Mouse (Mus musculus) kidney, embryonic 15.5 days (tissue): ENCODE data around the gene Lyar. TPM values are rescaled to one million over a fixed set of nuclear protein-coding genes. Genes with fewer than 3 reads are reported as not detected.

Source experiments
- polyA plus RNA-seq: library from polyadenylated mRNA; unstranded; fragments of >200 nt; fragmentation: Nextera tagmentation; extraction: Ambion mirVana; gene quantifications from 2 replicates; pipeline ENCODE4 v1.2.1, GENCODE M21; 2015

Gene Lyar
- polyA plus RNA-seq, 1 experiment from 2014 or later: 123 TPM

Other genes starting within 250 kb of the Lyar start
- gene Stx18, start 181.7 kb upstream of the Lyar start, polyA plus RNA-seq: 43.6 and 44.7 TPM in 2 replicates
- 69.8 and 77.3 TPM in 2 replicates for gene Nsg1, start 60.6 kb upstream of the Lyar start, polyA plus RNA-seq
- 14.9 and 15.3 TPM in 2 replicates for gene Zbtb49, start within 50 bp of the Lyar start, polyA plus RNA-seq
- 84.4 and 94.9 TPM in 2 replicates for gene Tmem128, start 39.7 kb downstream of the Lyar start, polyA plus RNA-seq
- not detected in 2 replicates for gene Otop1, start 55.5 kb downstream of the Lyar start, polyA plus RNA-seq
- not detected in 2 replicates for gene Drd5, start 98.9 kb downstream of the Lyar start, polyA plus RNA-seq